Mouse (Mus musculus) midbrain, embryonic 15.5 days (tissue): Measurements from ENCODE around the gene Bpifc. TPM values are rescaled to one million over a fixed set of nuclear protein-coding genes. Genes with fewer than 3 reads are reported as not detected.

ENCODE experiments used
- ATAC-seq: fragments of 200-750 bp; cut with Nextera tagmentation; replicated peaks from 2 replicates; pipeline ENCODE4 v1.8.0; 2017; ENCODE audit warnings: moderate TSS enrichment
- H3K27ac ChIP-seq: fragments of 300-500 bp; sonication (generic); 2 replicates; pipeline ENCODE4 v1.5.1; 2015; ENCODE audit warnings: mild to moderate bottlenecking, inconsistent platforms
- H3K27me3 ChIP-seq: fragments of 300-500 bp; sonication (generic); replicated peaks from 2 replicates; pipeline ENCODE4 v1.6.1; 2015; ENCODE audit warnings: inconsistent platforms
- H3K36me3 ChIP-seq: fragments of 300-500 bp; sonication (generic); replicated peaks from 2 replicates; pipeline ENCODE4 v1.6.1; 2015; ENCODE audit warnings: inconsistent platforms
- H3K4me1 ChIP-seq: fragments of 300-500 bp; sonication (generic); 2 replicates; pipeline ENCODE4 v1.6.1; 2015; ENCODE audit warnings: inconsistent platforms
- H3K4me2 ChIP-seq: fragments of 300-500 bp; sonication (generic); 2 replicates; pipeline ENCODE4 v1.6.1; 2015; ENCODE audit warnings: inconsistent platforms, mild to moderate bottlenecking, moderate library complexity
- H3K4me3 ChIP-seq: fragments of 300-500 bp; sonication (generic); 2 replicates; pipeline ENCODE4 v1.5.1; 2015; ENCODE audit warnings: mild to moderate bottlenecking, inconsistent platforms
- H3K9ac ChIP-seq: fragments of 300-500 bp; sonication (generic); 2 replicates; pipeline ENCODE4 v1.6.1; 2015; ENCODE audit warnings: mild to moderate bottlenecking, inconsistent platforms
- H3K9me3 ChIP-seq: fragments of 300-500 bp; sonication (generic); 2 replicates; pipeline ENCODE4 v1.6.1; 2016; ENCODE audit warnings: inconsistent platforms
- whole genome bisulfite sequencing: fragments of 180-500 bp; shearing (Covaris S2); methylation state at CpG from one replicate; pipeline ENCODE4 v1.1.7; 2015; ENCODE audit warnings: mixed read lengths; 5-methylcytosine and 5-hydroxymethylcytosine counted together
- polyA plus RNA-seq: library from polyadenylated mRNA; unstranded; fragments of >200 nt; fragmentation: Nextera tagmentation; extraction: Ambion mirVana; gene quantifications from 2 replicates; pipeline ENCODE4 v1.2.1, GENCODE M21; 2015

The Bpifc gene
- polyA plus RNA-seq, 1 experiment from 2014 or later, result not detected

- Histone ChIP-seq H3K4me3 (no peak overlapping the region), H3K4me1 (no peaks in the 10 kb centered on the region), H3K9me3 (no peaks in the 10 kb centered on the region), H3K9ac (no peak overlapping the region), H3K27me3 (no peaks in the 10 kb centered on the region), H3K27ac (no peak overlapping the region), H3K36me3 (no peaks in the 10 kb centered on the region), H3K4me2 (no peak overlapping the region)
- ATAC-seq, result no peak
- WGBS, result 70% methylated on average over 2 of the region's 2 CpGs
These were observed 2.0 kb downstream of the Bpifc start for GRCm38 (mm10) chr10:86009688-86010087.

GRCm38 (mm10) chr10:86006455-86006854 lies 5.2 kb downstream of the Bpifc start:
- Histone ChIP-seq H3K27me3 (no peaks in the 10 kb centered on the region), H3K4me3 (no peak overlapping the region), H3K27ac (no peak overlapping the region), H3K36me3 (no peaks in the 10 kb centered on the region), H3K4me2 (no peak overlapping the region), H3K9ac (no peak overlapping the region), H3K9me3 (no peaks in the 10 kb centered on the region), H3K4me1 (no peaks in the 10 kb centered on the region)
- WGBS, result 70% methylated on average over 5 of the region's 5 CpGs
- ATAC-seq, result no peak

- WGBS, result 93% methylated on average over 4 of the region's 4 CpGs
- no peak overlapping the region for H3K4me3 ChIP-seq
These were observed 11.2 kb downstream of the Bpifc start for GRCm38 (mm10) chr10:86000447-86000846.

GRCm38 (mm10) chr10:85994543-85995104 lies 17.1 kb downstream of the Bpifc start:
- no peaks in the 10 kb centered on the region for H3K9me3 ChIP-seq
- no peaks in the 10 kb centered on the region for H3K36me3 ChIP-seq
- H3K4me2 ChIP-seq, result no peak overlapping the region
- H3K9ac ChIP-seq, result no peak overlapping the region
- H3K4me1 ChIP-seq, result no peaks in the 10 kb centered on the region
- no peak overlapping the region for H3K27ac ChIP-seq
- no peaks in the 10 kb centered on the region for H3K27me3 ChIP-seq
- no peak overlapping the region for H3K4me3 ChIP-seq
- no peak for ATAC-seq
- WGBS, result 90% methylated on average over 5 of the region's 5 CpGs

More at GRCm38 (mm10) chr10:86000447-86000846, 11.2 kb downstream of the Bpifc start:
- no peak overlapping the region for H3K9ac ChIP-seq
- no peaks in the 10 kb centered on the region for H3K36me3 ChIP-seq
- no peak for ATAC-seq
- no peaks in the 10 kb centered on the region for H3K27me3 ChIP-seq
- no peaks in the 10 kb centered on the region for H3K4me1 ChIP-seq
- no peaks in the 10 kb centered on the region for H3K9me3 ChIP-seq
- H3K27ac ChIP-seq, result no peak overlapping the region
- H3K4me2 ChIP-seq, result no peak overlapping the region

DNA sequence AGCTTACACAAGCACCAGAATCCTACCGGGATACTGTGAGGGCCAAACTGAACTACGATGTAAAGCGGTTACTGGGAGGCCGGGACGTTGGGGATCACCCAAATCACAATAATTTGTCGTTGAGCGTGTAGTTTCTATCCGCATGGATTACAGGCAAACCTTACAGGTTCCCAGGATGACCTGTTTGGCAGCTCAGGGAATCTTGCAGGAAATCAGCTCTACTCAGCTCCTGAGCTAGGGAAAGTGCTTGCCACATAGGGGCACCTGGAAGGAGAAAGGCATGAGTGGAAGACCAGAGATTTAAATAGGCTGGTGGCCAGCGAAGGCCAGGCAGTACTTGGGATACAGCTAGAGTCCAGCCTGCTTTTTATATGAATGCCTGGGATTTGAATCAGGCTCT lies 17.9 kb downstream of the Bpifc start:
- no peaks in the 10 kb centered on the region for H3K9me3 ChIP-seq
- H3K4me2 ChIP-seq, result no peak overlapping the region
- no peaks in the 10 kb centered on the region for H3K4me1 ChIP-seq
- ATAC-seq, result no peak
- no peak overlapping the region for H3K9ac ChIP-seq
- no peak overlapping the region for H3K27ac ChIP-seq
- no peaks in the 10 kb centered on the region for H3K36me3 ChIP-seq
- WGBS, result 88% methylated on average over 9 of the region's 9 CpGs
- no peaks in the 10 kb centered on the region for H3K27me3 ChIP-seq
- H3K4me3 ChIP-seq, result no peak overlapping the region

GRCm38 (mm10) chr10:85992412-85992811 lies 19.3 kb downstream of the Bpifc start:
- Histone ChIP-seq H3K9ac (no peak overlapping the region), H3K4me1 (no peaks in the 10 kb centered on the region), H3K4me2 (no peak overlapping the region), H3K27me3 (no peaks in the 10 kb centered on the region), H3K36me3 (no peaks in the 10 kb centered on the region), H3K9me3 (no peaks in the 10 kb centered on the region), H3K4me3 (no peak overlapping the region), H3K27ac (no peak overlapping the region)
- WGBS, result 91% methylated on average over 4 of the region's 4 CpGs
- no peak for ATAC-seq

GRCm38 (mm10) chr10:85989412-85990115 lies 22.1 kb downstream of the Bpifc start:
- Histone ChIP-seq H3K4me2 (no peak overlapping the region), H3K27me3 (no peaks in the 10 kb centered on the region), H3K9ac (no peak overlapping the region), H3K36me3 (no peaks in the 10 kb centered on the region), H3K27ac (no peak overlapping the region), H3K4me3 (no peak overlapping the region), H3K9me3 (no peaks in the 10 kb centered on the region), H3K4me1 (no peaks in the 10 kb centered on the region)
- no peak for ATAC-seq
- 83% methylated on average over 6 of the region's 6 CpGs for WGBS

- no peak for ATAC-seq
- no peak overlapping the region for H3K27ac ChIP-seq
- no peaks in the 10 kb centered on the region for H3K4me1 ChIP-seq
- no peaks in the 10 kb centered on the region for H3K27me3 ChIP-seq
- WGBS, result 86% methylated on average over 4 of the region's 4 CpGs
- no peaks in the 10 kb centered on the region for H3K36me3 ChIP-seq
- H3K9me3 ChIP-seq, result no peaks in the 10 kb centered on the region
- H3K4me2 ChIP-seq, result no peak overlapping the region
- H3K9ac ChIP-seq, result no peak overlapping the region
- no peak overlapping the region for H3K4me3 ChIP-seq
These were observed 38.8 kb downstream of the Bpifc start for GRCm38 (mm10) chr10:85972915-85973314.

GRCm38 (mm10) chr10:85971826-85972225 lies 39.9 kb downstream of the Bpifc start:
- H3K9me3 ChIP-seq, result no peaks in the 10 kb centered on the region
- H3K4me2 ChIP-seq, result no peak overlapping the region
- H3K4me3 ChIP-seq, result no peak overlapping the region
- H3K27ac ChIP-seq, result no peak overlapping the region
- no peaks in the 10 kb centered on the region for H3K27me3 ChIP-seq
- H3K9ac ChIP-seq, result no peak overlapping the region
- no peak for ATAC-seq
- WGBS, result 91% methylated on average over 9 of the region's 9 CpGs
- H3K4me1 ChIP-seq, result no peaks in the 10 kb centered on the region
- H3K36me3 ChIP-seq, result no peaks in the 10 kb centered on the region

- Histone ChIP-seq H3K36me3 (no peaks in the 10 kb centered on the region), H3K27ac (no peak overlapping the region), H3K9ac (no peak overlapping the region), H3K4me2 (no peak overlapping the region), H3K27me3 (no peaks in the 10 kb centered on the region), H3K4me3 (no peak overlapping the region), H3K4me1 (no peaks in the 10 kb centered on the region), H3K9me3 (no peaks in the 10 kb centered on the region)
- no peak for ATAC-seq
- WGBS, result 68% methylated on average over 8 of the region's 8 CpGs
These were observed 41.6 kb downstream of the Bpifc start for GRCm38 (mm10) chr10:85969894-85970620.

DNA sequence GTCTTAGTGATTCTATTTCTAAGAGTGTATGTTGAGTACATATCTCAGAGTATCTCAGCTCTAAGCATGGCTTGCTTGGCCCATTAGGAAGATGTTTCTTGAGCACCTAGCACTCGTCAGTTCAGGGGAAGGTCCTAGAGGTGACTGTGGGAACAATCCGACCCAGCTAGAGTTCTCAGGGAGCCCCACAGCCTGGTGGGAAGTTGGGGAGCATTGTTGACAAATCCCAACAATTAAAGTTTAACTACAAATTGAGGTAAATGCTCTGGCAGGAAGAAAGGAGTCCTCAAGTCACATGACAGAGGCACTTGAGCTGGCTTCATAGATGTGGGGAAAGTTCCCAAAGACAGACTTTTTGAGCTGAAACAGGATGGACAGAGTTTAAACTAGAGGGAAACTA lies 43.0 kb downstream of the Bpifc start:
- Histone ChIP-seq H3K4me3 (no peak overlapping the region), H3K9me3 (no peaks in the 10 kb centered on the region), H3K4me1 (no peaks in the 10 kb centered on the region), H3K27ac (no peak overlapping the region), H3K36me3 (no peaks in the 10 kb centered on the region), H3K27me3 (no peaks in the 10 kb centered on the region), H3K9ac (no peak overlapping the region), H3K4me2 (no peak overlapping the region)
- ATAC-seq, result no peak
- whole genome bisulfite sequencing, result 50% methylated on average over 2 of the region's 2 CpGs

- Histone ChIP-seq H3K4me3 (no peak overlapping the region), H3K4me2 (no peak overlapping the region), H3K4me1 (no peaks in the 10 kb centered on the region), H3K9ac (no peak overlapping the region), H3K9me3 (no peaks in the 10 kb centered on the region), H3K36me3 (no peaks in the 10 kb centered on the region), H3K27me3 (no peaks in the 10 kb centered on the region), H3K27ac (no peak overlapping the region)
- peak; percentile 67; the same call in 1 of the 2 replicates for ATAC-seq
- WGBS, result 16% methylated on average over 7 of the region's 7 CpGs
These were observed 43.5 kb downstream of the Bpifc start for GRCm38 (mm10) chr10:85968157-85968634.
